Mouse (Mus musculus): ENCODE data around the gene Pld1.

Gene Pld1

DNA sequence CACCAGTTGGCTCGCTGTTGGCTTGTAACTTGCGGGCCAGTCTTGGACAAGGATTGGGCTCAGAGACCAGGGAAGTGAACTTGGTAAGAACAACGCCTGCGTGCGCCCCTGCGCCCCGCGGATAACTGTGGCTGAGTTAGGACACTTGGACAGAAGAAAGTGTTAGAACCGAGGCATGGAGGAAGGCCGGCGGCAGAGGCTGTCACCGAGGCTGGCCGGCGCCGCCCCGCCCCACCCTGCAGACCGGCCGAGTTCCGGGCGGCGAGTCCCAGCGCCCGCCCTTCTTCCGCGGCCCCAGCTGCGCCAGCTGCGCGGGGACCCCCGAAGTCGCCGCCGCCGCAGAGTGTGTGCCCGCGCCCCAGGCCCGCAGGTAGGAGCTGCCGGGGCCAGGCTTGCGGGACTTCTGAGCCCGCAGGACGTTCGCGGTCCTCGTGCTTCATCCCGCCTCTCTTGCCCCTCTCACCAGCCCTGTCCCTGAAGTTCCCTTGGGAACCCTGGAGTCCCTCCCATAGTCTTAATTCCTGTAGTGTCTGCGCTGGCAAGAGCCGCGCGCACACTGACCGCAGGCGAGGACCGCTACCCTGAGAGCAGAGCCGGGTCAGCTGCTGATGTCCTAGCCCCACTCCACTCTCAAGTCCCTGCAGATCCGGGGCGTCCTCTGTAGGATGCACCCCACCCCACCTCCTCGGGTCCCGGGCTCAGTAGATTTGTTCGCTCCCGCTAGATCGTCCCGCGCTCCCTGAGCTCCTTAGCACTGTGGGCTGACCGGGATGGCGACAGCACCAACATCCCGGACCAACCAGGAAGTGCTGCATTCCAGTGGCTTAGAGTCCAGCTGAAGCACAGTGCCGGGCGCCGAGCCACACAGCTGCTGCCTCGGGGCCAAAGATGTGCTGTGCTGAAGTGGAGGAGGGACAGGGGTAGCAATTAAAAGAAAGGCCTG lies at the start of gene Pld1:
Gene Pld1, plus strand, starts transcription at position 315 of the 943 bp plus-strand sequence.
- DNase-seq (ENCODE audit: low read depth, low spot score) = peak; percentile 1

DNA sequence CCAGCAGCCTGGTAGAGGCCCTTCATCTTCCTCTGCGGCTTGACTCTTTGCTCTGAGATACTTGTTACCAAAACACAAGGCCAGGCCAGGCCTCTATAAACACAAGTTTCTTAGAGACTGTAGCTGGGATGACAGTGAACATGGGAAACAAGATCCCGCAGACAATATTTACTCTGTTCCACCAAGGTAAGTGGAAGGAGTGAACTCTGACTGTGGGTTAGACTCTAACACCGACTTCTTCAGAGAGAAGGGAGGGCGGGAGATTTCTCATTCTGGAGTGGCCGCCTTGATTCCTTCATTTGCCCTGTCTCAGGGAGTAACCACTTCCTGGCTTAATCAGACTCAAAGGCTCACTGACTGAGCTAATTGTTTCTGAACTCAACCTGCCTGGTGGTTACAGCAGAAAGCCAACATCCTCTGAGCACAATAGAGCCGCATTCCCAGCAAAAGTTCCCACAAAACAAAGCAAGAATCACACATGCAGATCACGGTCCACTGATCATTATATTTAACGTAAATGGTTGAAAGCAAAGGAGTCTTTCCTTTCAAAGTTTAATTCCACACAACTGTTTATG lies 42.1 kb upstream of the Pld1 start, which contains the start of gene Tmem212:
Gene Tmem212, minus strand, starts transcription at position 51 of the 575 bp plus-strand sequence.
- no peak for DNase-seq (ENCODE audit: low read depth, low spot score)

DNA sequence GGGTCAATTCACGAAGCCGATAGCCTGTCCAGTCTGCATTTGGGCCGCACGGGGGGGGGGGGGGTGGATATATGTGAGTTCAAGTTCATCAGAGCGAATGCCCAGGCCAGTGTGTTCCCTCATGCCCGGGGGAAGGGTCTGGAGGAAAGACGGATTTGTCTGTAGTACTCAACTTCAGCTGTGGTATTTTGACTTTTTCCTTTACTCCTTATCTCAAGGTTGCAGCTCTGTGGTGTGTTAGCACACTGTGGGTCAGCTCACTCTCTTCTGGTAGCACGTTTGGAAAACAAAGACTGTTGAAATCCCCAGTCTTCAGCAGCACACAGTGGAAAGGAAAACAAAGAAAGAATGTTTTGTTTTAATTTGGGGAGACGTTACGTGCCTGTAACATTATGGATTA lies 40.3 kb upstream of the Pld1 start:
- no peak for DNase-seq (ENCODE audit: low read depth, low spot score)

DNA sequence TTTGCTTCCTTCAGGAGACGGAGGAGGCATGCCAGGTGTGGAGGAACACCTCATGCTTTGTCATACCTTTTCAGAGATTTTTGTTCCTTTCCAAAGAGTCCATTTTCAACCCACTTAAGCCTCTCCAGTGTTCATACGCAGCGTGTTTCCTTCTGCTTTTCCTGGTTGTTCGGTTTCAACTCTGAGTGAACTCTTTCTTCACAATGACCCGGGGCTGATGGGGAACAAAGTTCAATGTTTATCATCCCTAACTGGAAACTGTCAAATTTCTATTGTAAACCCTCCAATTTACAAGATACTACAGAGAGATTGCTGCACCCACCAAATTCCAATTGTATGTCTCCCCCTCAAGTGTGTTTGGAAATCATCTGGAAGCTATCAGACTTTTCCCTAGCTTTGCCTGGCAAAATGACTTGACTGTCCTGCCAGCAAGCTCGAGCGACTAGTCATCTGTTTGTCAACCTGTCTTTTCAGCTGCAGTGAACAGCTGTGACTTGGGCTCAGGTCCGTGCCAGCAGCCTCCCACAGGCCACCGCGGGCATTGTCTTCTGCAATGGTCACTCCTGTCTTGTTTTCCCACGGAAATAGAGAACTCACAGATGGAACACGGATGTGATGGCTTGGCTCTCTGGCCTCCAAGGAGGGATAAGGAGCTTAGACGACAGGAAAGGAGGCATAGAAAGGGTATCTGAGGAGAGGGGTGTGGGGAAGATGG lies 39.3 kb upstream of the Pld1 start:
- DNase-seq (ENCODE audit: low read depth, low spot score) = no peak

DNA sequence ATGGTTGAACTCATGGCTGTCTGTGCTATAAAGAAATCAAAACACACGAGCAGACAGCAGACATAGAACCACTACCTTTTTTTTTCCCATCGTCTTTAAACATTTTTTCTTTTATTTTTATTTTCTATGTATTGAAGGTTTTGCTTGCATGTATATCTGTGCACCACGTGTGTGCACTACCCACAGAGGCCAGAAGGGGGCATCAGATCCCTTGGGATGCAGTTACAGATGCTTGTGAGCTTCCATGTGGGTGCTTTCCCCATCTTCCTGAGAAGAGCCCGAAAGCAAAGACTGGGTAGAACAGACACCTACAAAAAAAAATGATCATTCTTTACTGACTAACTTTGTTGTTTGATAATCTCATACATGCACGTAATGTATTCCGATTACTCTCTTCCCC lies 36.6 kb upstream of the Pld1 start:
- no peak for DNase-seq (ENCODE audit: low read depth, low spot score)

DNA sequence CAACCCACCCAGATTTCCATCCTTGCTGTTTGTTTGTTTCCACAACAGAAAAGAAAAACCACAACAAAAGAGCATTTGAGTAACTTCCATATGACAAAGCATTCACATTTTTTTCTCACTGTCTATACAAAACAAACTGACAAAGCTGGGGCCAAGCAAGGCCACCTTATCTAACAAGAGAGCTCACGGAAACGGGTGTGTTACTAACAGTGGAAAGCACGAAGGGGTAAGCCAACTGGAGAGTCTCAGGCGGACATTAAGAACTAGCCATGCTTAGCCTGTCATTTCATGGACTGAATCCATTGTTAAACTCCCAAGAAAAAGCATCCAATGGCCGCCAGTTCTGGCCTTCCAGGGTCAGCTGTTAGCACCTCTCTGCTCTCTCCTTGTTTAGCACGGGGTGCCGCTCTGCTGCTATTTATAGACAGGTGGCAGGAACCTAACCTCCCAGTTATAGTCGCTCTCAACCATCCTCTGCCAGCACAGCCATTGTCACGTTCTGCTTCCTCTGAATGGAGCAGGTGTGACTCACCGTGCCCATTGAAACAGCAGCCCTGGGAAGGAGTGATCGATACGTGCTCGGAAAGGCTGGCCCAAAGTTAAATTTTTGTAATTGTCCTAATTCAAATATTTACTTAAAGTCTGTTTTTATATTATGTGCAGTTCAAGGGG lies 33.7 kb upstream of the Pld1 start:
- DNase-seq (ENCODE audit: low read depth, low spot score) = no peak

DNA sequence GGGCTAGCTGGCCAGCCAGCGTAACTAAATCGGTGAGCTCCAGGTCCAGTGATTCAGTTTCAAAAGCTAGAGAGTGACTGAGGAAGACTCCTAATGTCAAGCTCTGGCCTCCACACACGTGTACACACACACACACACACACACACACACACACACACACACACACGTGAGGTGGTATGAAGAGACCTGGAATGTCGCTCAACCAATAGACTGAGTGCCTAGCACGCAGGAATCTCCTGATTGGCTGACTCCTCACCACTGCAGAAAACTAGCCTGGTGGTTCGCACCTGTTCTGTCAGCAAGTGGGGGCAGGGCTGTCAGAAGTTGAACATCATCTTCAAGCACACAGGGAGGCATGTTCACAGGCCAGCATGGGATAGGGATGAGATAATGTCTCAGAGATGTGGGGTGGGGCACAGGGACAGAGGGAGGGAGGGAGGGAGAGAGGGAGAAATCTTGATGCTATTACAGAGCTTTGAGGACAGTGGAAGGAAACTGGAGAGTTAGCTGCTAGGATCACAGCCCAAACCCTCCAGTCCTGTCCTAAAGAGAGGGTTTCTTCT lies 31.8 kb upstream of the Pld1 start:
- DNase-seq (ENCODE audit: low read depth, low spot score) = no peak

DNA sequence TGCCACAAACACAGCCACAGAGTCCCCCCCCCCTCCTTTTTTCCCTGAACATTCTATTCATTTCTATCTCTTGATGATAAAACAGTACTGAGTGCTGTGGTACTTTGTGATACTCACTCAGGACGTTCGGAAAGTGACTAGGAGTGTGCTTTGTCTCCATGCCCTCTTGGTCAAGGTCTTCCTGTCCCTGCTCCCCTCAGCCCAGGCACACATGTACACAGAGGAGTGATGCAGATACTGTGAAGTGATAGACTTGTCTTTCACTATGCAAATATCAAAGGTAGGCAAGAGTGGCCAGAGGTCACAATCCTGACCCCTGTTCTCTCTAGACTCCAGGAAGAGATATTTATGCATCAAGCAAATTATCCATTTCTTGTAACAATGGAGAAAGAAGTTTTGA lies 31.2 kb upstream of the Pld1 start:
- DNase-seq (ENCODE audit: low read depth, low spot score) = no peak

DNA sequence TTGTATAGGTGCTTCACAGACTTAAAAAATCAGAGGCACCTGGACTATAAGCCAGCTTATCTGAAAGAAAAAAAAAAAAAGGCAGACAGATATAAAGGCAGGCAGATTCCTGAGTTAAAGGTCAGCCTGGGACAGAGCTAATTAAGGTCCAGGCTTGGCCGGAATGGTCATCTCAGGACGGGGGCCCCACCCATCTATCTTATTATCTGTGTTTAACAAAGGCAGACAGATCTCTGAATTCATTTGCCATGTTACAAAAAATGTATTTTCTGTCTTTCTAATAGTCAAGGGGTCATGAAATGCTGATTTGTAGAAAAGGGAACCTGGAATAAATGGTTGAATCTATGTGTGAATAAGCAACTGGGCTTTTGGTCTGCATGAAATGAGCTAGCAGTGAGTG lies 30.2 kb upstream of the Pld1 start:
- DNase-seq (ENCODE audit: low read depth, low spot score) = no peak

DNA sequence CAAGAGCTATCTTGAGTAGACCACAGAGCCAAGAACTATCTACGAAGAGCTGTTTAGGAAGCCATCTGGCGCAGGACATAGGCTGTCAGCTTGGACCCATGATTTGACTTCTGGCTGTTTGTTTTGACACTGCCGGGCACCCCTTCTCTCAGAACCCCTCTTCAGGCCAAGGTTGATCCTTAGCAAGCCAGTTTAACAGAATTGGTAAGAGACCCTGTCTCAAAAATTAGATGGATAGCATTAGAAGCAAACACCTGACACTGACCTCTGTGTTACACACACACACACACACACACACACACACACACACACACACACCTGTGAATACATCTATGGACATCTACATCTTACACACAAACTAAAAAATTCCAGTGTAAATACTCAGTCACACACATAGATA lies 29.5 kb upstream of the Pld1 start:
- DNase-seq (ENCODE audit: low read depth, low spot score) = no peak

DNA sequence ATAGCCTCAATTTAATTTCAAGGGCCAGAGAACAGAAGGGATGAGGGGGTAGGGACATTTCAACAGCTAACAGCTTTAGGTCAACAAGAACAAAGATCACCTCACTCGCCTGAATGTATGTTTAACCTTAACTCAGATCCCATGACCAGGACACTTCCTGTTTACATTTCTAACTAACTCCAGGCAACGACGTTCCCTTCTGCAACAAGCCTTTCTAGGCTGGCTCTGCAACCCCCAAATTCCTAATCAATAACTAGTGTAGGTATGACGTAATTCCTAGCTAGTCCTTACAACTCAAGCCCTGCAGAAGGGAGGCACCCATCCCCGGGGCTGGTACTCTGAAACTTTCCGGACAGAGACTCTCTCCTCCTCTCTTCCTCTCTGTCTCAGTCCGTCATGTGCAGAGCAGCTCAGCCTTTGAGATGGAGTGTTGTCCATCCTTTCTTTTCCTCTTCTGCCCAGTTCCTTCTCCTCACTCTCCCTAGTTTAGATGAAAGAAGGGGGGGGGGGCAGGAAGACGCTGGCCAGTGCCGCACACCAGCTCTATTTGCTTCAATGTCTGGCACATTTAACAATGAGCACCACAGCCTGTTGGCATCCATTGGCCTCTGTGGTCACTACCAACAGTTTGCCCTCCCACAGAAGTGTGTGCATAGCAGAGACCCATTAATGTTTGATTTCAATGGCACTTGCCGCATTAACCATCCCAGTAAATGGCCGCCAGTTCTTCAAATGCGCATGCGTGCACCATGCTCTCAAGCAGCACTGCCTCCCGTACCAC lies 19.6 kb upstream of the Pld1 start:
- DNase-seq (ENCODE audit: low read depth, low spot score) = no peak

DNA sequence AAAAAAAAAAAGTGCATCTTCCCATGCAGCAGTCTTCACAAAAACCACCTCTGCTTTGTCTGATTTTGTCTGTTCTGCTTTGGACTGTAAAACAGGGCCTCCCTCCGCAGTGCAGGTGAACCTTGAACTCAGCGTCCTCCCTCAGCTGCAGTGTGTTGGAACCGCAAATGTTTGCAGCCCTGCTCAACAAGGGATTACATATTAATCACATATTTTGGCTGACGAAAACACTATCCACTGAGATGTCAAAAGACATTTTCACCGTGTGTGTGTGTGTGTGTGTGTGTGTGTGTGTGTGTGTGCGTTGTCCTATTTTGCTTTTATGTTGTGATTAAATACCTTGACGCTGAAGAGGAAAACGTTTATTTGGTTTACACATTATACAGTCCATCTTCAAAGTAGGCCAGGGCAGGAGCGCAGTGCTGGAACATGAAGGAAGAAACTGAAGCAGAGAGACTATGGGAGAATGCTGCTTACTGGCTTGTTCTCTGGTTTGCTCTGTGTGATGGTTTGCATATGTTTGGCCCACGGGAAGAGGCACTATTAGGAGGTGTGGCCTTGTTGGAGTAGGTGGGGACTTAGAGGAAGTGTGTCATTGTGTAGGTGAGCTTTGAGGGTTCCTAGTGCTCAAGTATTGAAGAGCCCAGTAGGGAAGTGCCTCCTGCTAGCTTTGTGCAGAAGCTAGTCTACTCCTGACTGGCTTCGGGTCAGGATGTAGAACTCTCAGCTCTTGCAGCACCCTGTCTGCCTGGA lies 17.1 kb upstream of the Pld1 start:
- DNase-seq (ENCODE audit: low read depth, low spot score) = no peak

DNA sequence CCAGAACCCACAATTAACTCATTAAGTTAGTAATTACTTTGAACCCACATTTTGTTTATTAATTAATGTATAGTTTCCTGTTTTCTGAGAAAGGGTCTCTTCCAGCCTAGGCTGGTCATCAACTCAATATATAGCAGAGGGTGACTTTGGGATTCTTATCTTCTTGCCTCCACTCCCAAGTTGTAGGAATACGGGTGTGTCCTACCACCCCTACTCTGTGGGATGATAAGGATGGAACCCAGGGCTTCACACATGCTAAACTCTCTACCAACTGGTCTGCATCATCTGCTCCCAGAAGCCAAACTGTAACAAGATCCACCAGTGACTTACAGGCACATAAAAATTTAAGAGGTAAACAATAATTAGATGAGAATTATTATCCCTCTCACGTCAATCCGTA lies 14.5 kb upstream of the Pld1 start:
- no peak for DNase-seq (ENCODE audit: low read depth, low spot score)

DNA sequence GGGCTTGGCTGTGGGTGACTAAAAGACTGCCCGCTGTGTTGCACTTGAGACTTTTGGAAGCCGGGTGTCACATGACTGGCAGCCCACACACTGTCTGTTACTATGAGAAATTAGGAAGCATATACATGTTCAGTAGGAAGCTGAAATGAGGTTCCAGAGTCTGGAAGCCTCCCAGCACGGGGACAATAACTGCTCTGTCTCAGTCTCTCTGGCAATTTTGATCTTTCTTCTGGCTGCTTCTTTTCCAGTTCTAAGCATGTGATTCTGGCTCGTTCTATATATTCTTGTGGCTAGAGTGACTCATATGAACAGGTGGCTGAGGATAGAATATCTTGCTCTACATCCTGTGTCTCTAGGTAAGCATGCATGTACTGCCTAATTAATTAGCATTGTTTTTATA lies 9.3 kb upstream of the Pld1 start:
- no peak for DNase-seq (ENCODE audit: low read depth, low spot score)

DNA sequence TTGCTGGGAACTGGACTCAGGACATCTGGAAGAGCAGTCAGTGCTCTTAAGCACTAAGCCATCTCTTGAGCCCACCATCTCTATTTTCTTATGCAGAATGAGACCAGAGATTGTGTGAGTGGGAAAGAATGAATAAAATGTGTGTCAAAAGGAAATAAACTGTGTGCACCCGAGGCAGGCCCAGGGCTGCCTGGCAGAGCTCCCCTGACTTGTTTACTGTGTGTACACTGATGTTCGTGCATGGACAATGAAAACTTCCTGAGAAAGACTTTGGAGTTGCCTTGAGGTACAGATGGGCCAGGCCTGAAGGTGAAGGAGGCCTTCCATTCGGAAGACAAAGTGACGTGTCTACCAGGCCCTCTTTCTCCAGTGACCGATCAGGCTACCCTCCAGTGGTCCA lies 6.1 kb upstream of the Pld1 start:
- DNase-seq (ENCODE audit: low read depth, low spot score) = no peak

DNA sequence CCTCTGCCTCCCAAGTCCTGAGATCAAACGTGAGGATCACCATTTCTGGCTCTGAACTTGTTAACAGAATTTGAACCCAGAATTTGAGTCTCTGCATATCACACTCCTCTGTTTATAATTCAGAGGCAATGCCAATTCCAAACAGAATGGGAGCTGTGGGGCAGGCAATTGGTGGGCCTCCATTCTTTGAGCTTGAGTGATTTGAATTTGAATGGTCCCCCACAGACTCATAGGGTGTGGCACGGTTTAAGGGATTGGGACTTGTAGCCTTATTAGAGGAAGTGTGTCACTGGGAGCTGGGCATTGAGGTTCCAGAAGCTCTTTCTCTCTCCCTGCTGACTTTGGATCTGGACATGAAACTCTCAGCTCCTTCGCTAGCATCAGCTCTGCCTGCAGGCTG lies 2.9 kb upstream of the Pld1 start:
- DNase-seq (ENCODE audit: low read depth, low spot score) = no peak

DNA sequence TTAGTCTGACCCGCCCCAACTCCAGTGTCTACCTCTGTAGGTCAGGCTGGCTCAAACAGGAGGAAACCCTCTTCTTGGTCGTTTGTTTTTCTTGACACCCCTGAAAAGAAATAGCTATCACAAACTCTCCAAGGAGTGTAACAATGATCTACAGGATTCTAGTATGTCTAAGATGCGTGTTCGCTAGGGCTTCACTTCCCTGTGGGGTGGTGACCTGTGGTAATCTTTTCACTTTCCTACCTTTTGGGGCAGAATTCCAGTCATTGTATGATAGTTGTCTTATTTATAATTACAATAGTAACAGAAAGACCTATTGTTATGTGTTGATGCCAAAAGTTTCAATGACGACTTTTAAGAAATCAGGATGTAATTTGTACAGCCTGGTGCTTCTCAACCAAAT lies 1.8 kb upstream of the Pld1 start:
- DNase-seq (ENCODE audit: low read depth, low spot score) = no peak

DNA sequence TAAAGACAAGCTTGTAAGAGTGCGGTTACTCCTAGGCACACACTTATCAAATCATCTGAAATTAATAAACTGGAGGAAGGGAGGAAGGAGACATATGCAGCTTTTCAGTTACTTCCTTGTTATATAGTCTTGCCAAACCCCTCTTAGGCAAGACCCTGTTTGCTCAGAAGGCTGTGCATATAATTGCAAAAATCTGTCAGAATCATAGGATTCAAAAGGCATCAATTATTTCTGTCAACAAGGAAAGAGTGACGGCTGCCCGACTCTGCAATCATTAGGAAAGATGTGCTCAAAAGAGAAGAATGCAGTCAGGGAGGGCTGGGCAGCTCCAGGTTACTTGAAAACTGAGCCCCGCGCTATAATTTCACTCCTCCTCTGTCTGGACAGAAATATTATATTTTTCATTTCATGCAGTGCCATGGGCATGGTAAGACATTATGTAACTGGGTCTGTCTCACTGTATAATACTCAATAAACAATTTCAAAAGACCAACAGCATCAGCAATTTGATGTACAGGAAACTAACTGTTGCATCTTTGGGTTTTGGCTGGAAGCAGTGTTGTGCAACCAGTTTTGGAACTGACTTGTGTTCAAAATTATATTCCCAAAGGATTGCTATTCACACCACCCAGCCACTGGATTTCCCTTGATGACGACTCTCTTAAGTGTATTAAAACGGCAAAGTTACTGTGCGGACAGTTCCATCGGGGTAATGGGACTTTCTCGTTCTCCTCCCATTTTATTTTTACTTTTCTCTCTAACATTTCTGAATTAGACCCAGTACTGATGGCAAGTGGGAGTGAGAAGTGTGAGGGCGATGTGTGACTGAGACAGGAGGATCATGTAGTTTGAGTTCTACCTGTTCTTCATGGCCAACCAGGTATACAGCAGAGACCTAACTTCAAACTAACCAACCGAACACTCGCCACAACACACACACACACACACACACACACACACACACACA lies 1.1 kb upstream of the Pld1 start:
- DNase-seq (ENCODE audit: low read depth, low spot score) = no peak

DNA sequence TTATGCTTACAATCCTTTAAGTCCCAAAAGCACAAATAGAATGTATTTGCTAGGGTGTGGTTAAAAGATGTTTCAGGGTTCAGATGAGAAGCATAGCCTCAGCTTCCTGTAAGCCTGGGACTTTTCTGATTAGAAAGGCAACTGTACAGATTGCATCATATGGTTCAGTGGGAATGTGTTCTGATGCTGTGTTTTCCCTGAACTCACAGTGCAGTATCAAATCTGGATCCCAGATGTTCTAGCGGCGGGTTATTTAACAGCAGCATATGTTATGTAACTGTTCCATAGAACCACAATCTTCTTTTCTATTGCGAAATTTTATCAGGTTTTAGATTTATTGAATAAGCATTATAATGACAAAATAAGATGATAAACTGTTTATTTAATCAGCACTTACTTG lies 3.1 kb downstream of the Pld1 start:
- DNase-seq (ENCODE audit: low read depth, low spot score) = no peak

Measured in CD4-positive, CD25-positive, alpha-beta regulatory T cell, adult 2 months (primary cell).